ENCODE assay signal across 16 mouse cellular contexts in the genomic region with DNA sequence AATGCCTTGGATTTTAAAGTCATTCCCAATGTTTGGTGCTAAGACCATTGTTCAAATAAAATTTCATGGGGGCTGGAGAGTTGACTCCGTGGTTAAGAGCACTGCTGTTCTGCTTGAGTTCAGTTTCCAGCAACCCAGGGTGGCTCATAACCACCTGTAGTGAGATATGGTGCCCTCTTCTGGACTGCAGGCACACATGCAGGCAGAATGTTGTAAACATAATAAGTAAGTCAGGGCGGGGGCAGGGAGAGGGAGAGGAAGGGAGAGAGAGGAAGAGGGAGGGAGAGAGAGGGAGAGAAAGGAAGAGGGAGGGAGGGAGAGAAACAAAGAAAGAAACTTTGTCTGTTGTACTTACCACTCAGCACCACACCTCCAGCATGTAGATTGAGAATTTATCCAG. TPM values are rescaled to one million over a fixed set of nuclear protein-coding genes. Genes with fewer than 3 reads are reported as not detected.
DNase-seq lines count a peak whose midpoint lies in the region; TF ChIP-seq lines count a peak whose summit lies in the region.
"Had no signal": no experiment of that assay in that cellular context is flagged by ENCODE, and none has a peak within 500 bp of the region (broad histone marks: within the 10 kb centered on the region; RNA-seq: fewer than 3 reads in every experiment).

No protein-coding gene starts in this region.

- TF ChIP-seq POLR2A in brain, embryonic 14.5 days (IDR thresholded peaks at IDR 0.05; ENCODE audit: borderline replicate concordance, extremely low read depth, insufficient read depth, insufficient read length, poor library complexity, severe bottlenecking) = no peak

- peak; percentile 8 for DNase-seq in kidney, postnatal 14 days
- no peak for DNase-seq in kidney, postnatal 25 days
- peak; percentile 11 for DNase-seq in thymus, postnatal 14 days
- no peak for DNase-seq in thymus, postnatal 36 days
- no peak for DNase-seq in brain, embryonic 14.5 days (ENCODE audit: low read depth)
- DNase-seq in left cerebral cortex, adult 18-20 months (ENCODE audit: low spot score in 2 of 2) = no peak
- DNase-seq in layer of hippocampus, postnatal 10 days (ENCODE audit: low spot score in 2 of 2) = no peak
- DNase-seq: cerebellum, postnatal 36 days had no signal

- 0 out of 2 replicates have a peak, but pooled peaks have one; percentile 1 for TF ChIP-seq CTCF in brain, embryonic 14.5 days (IDR thresholded peaks at IDR 0.05; ENCODE audit: borderline replicate concordance, extremely low read depth, insufficient read depth, insufficient read length)

RNA-seq across cellular contexts. Expression of a gene that starts 6.6 kb away (rescaled TPM):
- polyA plus RNA-seq in brain, embryonic 14.5 days (2012; rRNA removed) = 2.0 and 2.3 TPM in 2 replicates
- total RNA-seq in left cerebral cortex, adult 18-20 months (2021) = 10 to 100 TPM; 10.3 to 10.8 TPM
- 1 to 10 TPM; 7.9 to 9.4 TPM for total RNA-seq in layer of hippocampus, postnatal 10 days (2021)

RNA-seq across cellular contexts. Expression of a gene that starts 21.2 kb away (rescaled TPM):
- 2.2 and 3.4 TPM in 2 replicates for polyA plus RNA-seq in brain, embryonic 14.5 days (2012; rRNA removed)
- total RNA-seq in left cerebral cortex, adult 18-20 months (2021) = 1 to 10 TPM; 7.1 to 7.6 TPM
- total RNA-seq in layer of hippocampus, postnatal 10 days (2021) = 1 to 10 TPM; 3.5 to 4.5 TPM

RNA-seq across cellular contexts. Expression of a gene that starts 51.1 kb away (rescaled TPM):
- polyA plus RNA-seq in brain, embryonic 14.5 days (2012; rRNA removed) = not detected in 2 replicates
- total RNA-seq in left cerebral cortex, adult 18-20 months (2021) = not detected
- not detected for total RNA-seq in layer of hippocampus, postnatal 10 days (2021)
- total RNA-seq: adrenal gland, adult 18-20 months; heart, adult 18-20 months; left cerebral cortex, adult 2 months had no signal
- polyA plus RNA-seq: hindbrain, embryonic 11.5 days; kidney, embryonic 14.5 days; liver, embryonic 15.5 days; midbrain, embryonic 12.5 days; neural tube, embryonic 12.5 days had no signal

Comparison
In these comparisons a context has a peak if more than half of its experiments do, and no peak if none do; other contexts are left out.
1. DNase-seq: peak in kidney, postnatal 14 days (single experiment) and thymus, postnatal 14 days (single experiment); none in kidney, postnatal 25 days (0 of 2), thymus, postnatal 36 days (0 of 2), brain, embryonic 14.5 days (single experiment), left cerebral cortex, adult 18-20 months (0 of 2) and layer of hippocampus, postnatal 10 days (0 of 2).